Mouse (Mus musculus) olfactory bulb, adult 2 months (tissue): ENCODE measurements around the gene Acvr1b. TPM values are rescaled to one million over a fixed set of nuclear protein-coding genes. Genes with fewer than 3 reads are reported as not detected.

ENCODE experiments used
- H3K27ac ChIP-seq: fragments of 200-500 bp; 2 replicates; pipeline ENCODE4 v1.5.1; 2012; ENCODE audit warnings: low read depth, low read length; ENCODE audit not compliant: insufficient read depth
- H3K4me1 ChIP-seq: fragments of 200-500 bp; 2 replicates; pipeline ENCODE4 v1.6.1; 2012; ENCODE audit warnings: low read length; ENCODE audit not compliant: control insufficient read depth, insufficient read depth
- H3K4me3 ChIP-seq: fragments of 200-500 bp; 2 replicates; pipeline ENCODE4 v1.5.1; 2012; ENCODE audit warnings: mild to moderate bottlenecking, low read depth, low read length, moderate library complexity; ENCODE audit not compliant: insufficient read depth
- CTCF ChIP-seq: fragments of 200-500 bp; IDR thresholded peaks from 2 replicates; pipeline ENCODE4 v1.5.1; 2012; ENCODE audit warnings: low read depth, mild to moderate bottlenecking, low read length, moderate library complexity; ENCODE audit not compliant: insufficient read depth
- POLR2A ChIP-seq: fragments of 200-500 bp; IDR thresholded peaks from 2 replicates; pipeline ENCODE4 v1.6.1; 2012; ENCODE audit warnings: mild to moderate bottlenecking, low read depth, low read length, moderate library complexity; ENCODE audit not compliant: insufficient read depth
- WGBS: fragments of 180-500 bp; shearing (Covaris S2); methylation state at CpG from one replicate; pipeline ENCODE4 v1.1.7; 2018; 5-methylcytosine and 5-hydroxymethylcytosine counted together
- polyA plus RNA-seq: library from polyadenylated mRNA; stranded (reverse); fragments of >200 nt; gene quantifications from 2 replicates; pipeline ENCODE4 v1.2.4, GENCODE M21; 2012; ENCODE audit warnings: low replicate concordance; ENCODE audit not compliant: missing spikeins, insufficient read depth, insufficient read length

Acvr1b gene
- polyA plus RNA-seq, 1 experiment, result not detected

- Histone ChIP-seq H3K27ac (no peak overlapping the region), H3K4me1 (peaks cover 8% of the 10 kb centered on the region; the same call in 1 of the 2 replicates), H3K4me3 (no peak overlapping the region)
- TF ChIP-seq POLR2A (no peak), CTCF (no peak)
- 50% methylated on average over 14 of the region's 14 CpGs for WGBS
Measured at GRCm38 (mm10) chr15:101212435-101212834, 38.6 kb downstream of the Acvr1b start.

- TF ChIP-seq POLR2A, result no peak
- no peak for TF ChIP-seq CTCF
- WGBS, result 74% methylated on average over 2 of the region's 2 CpGs
- Histone ChIP-seq H3K27ac (no peak overlapping the region), H3K4me1 (peaks cover 9% of the 10 kb centered on the region; the same call in 1 of the 2 replicates), H3K4me3 (no peak overlapping the region)
Measured at GRCm38 (mm10) chr15:101215136-101215535, 41.3 kb downstream of the Acvr1b start.

GRCm38 (mm10) chr15:101216036-101216435 lies 42.2 kb downstream of the Acvr1b start:
- TF ChIP-seq POLR2A (no peak), CTCF (no peak)
- Histone ChIP-seq H3K4me3 (no peak overlapping the region), H3K27ac (no peak overlapping the region), H3K4me1 (peaks cover 12% of the 10 kb centered on the region)
- 84% methylated on average over 4 of the region's 4 CpGs for WGBS

GRCm38 (mm10) chr15:101220905-101221297 lies 47.0 kb downstream of the Acvr1b start:
- no peak for TF ChIP-seq CTCF
- H3K27ac ChIP-seq, result peak overlapping the region; percentile 58; the same call in 1 of the 2 replicates
- no peak overlapping the region for H3K4me3 ChIP-seq
- H3K4me1 ChIP-seq, result peaks cover 39% of the 10 kb centered on the region
- whole genome bisulfite sequencing, result 8% methylated on average over 8 of the region's 8 CpGs

GRCm38 (mm10) chr15:101221298-101222104 lies 47.6 kb downstream of the Acvr1b start:
- peak overlapping the region; percentile 22; the same call in 1 of the 2 replicates for H3K4me3 ChIP-seq

GRCm38 (mm10) chr15:101222897-101223482 lies 49.1 kb downstream of the Acvr1b start:
- 44% methylated on average over 13 of the region's 13 CpGs for WGBS
- H3K4me3 ChIP-seq, result peak overlapping the region; percentile 92

More at GRCm38 (mm10) chr15:101221298-101222104, 47.6 kb downstream of the Acvr1b start:
- 4% methylated on average over 14 of the region's 14 CpGs for WGBS
- TF ChIP-seq POLR2A (no peak), CTCF (peak; percentile 83; the same call in 1 of the 2 replicates)
- peak overlapping the region; percentile 59 for H3K27ac ChIP-seq
- peaks cover 39% of the 10 kb centered on the region for H3K4me1 ChIP-seq

GRCm38 (mm10) chr15:101223596-101223995 lies 49.7 kb downstream of the Acvr1b start:
- TF ChIP-seq POLR2A (no peak), CTCF (no peak)
- WGBS, result 15% methylated on average over 5 of the region's 5 CpGs
- H3K27ac ChIP-seq, result peak overlapping the region; percentile 23; the same call in 1 of the 2 replicates
- H3K4me3 ChIP-seq, result peak overlapping the region; percentile 92
- H3K4me1 ChIP-seq, result peaks cover 56% of the 10 kb centered on the region

More at GRCm38 (mm10) chr15:101222897-101223482, 49.1 kb downstream of the Acvr1b start:
- H3K4me1 ChIP-seq, result peaks cover 50% of the 10 kb centered on the region
- H3K27ac ChIP-seq, result peak overlapping the region; percentile 31
- TF ChIP-seq POLR2A (no peak), CTCF (no peak)

- under 1% methylated on average over 77 of the region's 77 CpGs for WGBS
- Histone ChIP-seq H3K4me3 (peak within 1 kb of the TSS; percentile 92), H3K4me1 (peaks cover 62% of the 10 kb centered on the region), H3K27ac (peak within 1 kb of the TSS; percentile 87)
- TF ChIP-seq CTCF (no peak), POLR2A (peak; percentile 97)
Measured at GRCm38 (mm10) chr15:101224006-101224906, 50.4 kb downstream of the Acvr1b start, which contains the start of gene Grasp. Gene Grasp, plus strand, starts transcription at chr15:101224188.
